Mouse (Mus musculus) ES-E14 (cell line): Measurements from ENCODE around the gene Uxs1.

Experiments used
- HCFC1 ChIP-seq: IDR thresholded peaks from 2 replicates; pipeline ENCODE4 v1.6.1; 2012; ENCODE audit warnings: low read length, inconsistent platforms, borderline replicate concordance; ENCODE audit not compliant: insufficient read depth
- MAFK ChIP-seq: IDR thresholded peaks from 2 replicates; pipeline ENCODE4 v1.6.1; 2014; ENCODE audit warnings: mild to moderate bottlenecking, low read depth, low read length, inconsistent platforms; ENCODE audit not compliant: insufficient read depth

GRCm38 (mm10) chr1:43826628-43827001 is 985 bp downstream of the Uxs1 start:
- TF ChIP-seq MAFK = no peak
- TF ChIP-seq HCFC1 = no peak
